ENCODE assay signal across 7 mouse cellular contexts in genomic region chr10:58370559-58370958, GRCm38 (mm10). TPM values are rescaled to one million over a fixed set of nuclear protein-coding genes. Genes with fewer than 3 reads are reported as not detected.
DNase-seq lines count a peak whose midpoint lies in the region; ATAC-seq and TF ChIP-seq lines count a peak whose summit lies in the region.

No protein-coding gene starts in this region.

- no peak for DNase-seq in kidney, adult 11 months
- no peak for DNase-seq in embryonic facial prominence, embryonic 14.5 days (ENCODE audit: low spot score)
- no peak for DNase-seq in gastrocnemius, adult 8-10 months (ENCODE audit: low spot score in 2 of 2)
- DNase-seq in retina, embryonic 14.5 days (ENCODE audit: low spot score), result no peak

- TF ChIP-seq POLR2A in ES-Bruce4 (IDR thresholded peaks at IDR 0.05; ENCODE audit: insufficient read depth, low read length), result no peak

- TF ChIP-seq CTCF in ES-Bruce4 (IDR thresholded peaks at IDR 0.05; ENCODE audit: low read depth, low read length), result no peak

- H3K4me2 ChIP-seq in kidney, embryonic 14.5 days (replicated peaks; ENCODE audit: low read depth, low read length), result no peak overlapping the region
- H3K4me2 ChIP-seq in embryonic facial prominence, embryonic 14.5 days (ENCODE audit: low read depth, low read length), result no peak overlapping the region
- peak overlapping the region; percentile 76 for H3K4me2 ChIP-seq in liver, embryonic 12.5 days

- TF ChIP-seq EP300 in ES-Bruce4 (IDR thresholded peaks at IDR 0.05; ENCODE audit: insufficient read depth, low read depth, low read length), result no peak

- 0 out of 2 replicates have a peak overlapping the region, but pooled peaks have one; percentile 4 for H3K9ac ChIP-seq in kidney, embryonic 14.5 days (ENCODE audit: low read depth, low read length)
- no peak overlapping the region for H3K9ac ChIP-seq in ES-Bruce4 (ENCODE audit: low read depth, poor library complexity, severe bottlenecking)
- no peak overlapping the region for H3K9ac ChIP-seq in embryonic facial prominence, embryonic 14.5 days (ENCODE audit: low read depth, low read length)
- H3K9ac ChIP-seq in liver, embryonic 12.5 days, result peak overlapping the region; percentile 86

- ATAC-seq in kidney, embryonic 14.5 days (ENCODE audit: low FRiP score, low TSS enrichment), result no peak
- ATAC-seq in embryonic facial prominence, embryonic 14.5 days (ENCODE audit: low read depth), result no peak
- peak; percentile 63 for ATAC-seq in liver, embryonic 12.5 days

- no peaks in the 10 kb centered on the region for H3K36me3 ChIP-seq in kidney, embryonic 14.5 days (ENCODE audit: control insufficient read depth, insufficient read depth, low read length)
- no peaks in the 10 kb centered on the region for H3K36me3 ChIP-seq in ES-Bruce4 (ENCODE audit: control insufficient read depth, insufficient read depth, low read length, poor library complexity, severe bottlenecking)
- H3K36me3 ChIP-seq in embryonic facial prominence, embryonic 14.5 days (ENCODE audit: control insufficient read depth, insufficient read depth, low read length), result no peaks in the 10 kb centered on the region; the same call in 1 of the 2 replicates
- H3K36me3 ChIP-seq in liver, embryonic 12.5 days, result peaks cover 22% of the 10 kb centered on the region

- peaks cover 11% of the 10 kb centered on the region for H3K4me1 ChIP-seq in kidney, embryonic 14.5 days (ENCODE audit: control insufficient read depth, insufficient read depth, low read length)
- H3K4me1 ChIP-seq in ES-Bruce4 (ENCODE audit: control insufficient read depth, insufficient read depth, low read length), result peaks cover 3% of the 10 kb centered on the region
- peaks cover 12% of the 10 kb centered on the region; the same call in 1 of the 2 replicates for H3K4me1 ChIP-seq in embryonic facial prominence, embryonic 14.5 days (ENCODE audit: control insufficient read depth, insufficient read depth, low read length)
- H3K4me1 ChIP-seq in liver, embryonic 12.5 days, result peaks cover 91% of the 10 kb centered on the region

- no peaks in the 10 kb centered on the region for H3K9me3 ChIP-seq in kidney, embryonic 14.5 days (ENCODE audit: control insufficient read depth, low read length)
- H3K9me3 ChIP-seq in ES-Bruce4 (replicated peaks; ENCODE audit: control insufficient read depth, insufficient read depth, low read length, poor library complexity, severe bottlenecking), result no peaks in the 10 kb centered on the region
- H3K9me3 ChIP-seq in embryonic facial prominence, embryonic 14.5 days (ENCODE audit: control insufficient read depth, low read length), result no peaks in the 10 kb centered on the region
- no peaks in the 10 kb centered on the region for H3K9me3 ChIP-seq in liver, embryonic 12.5 days (replicated peaks)

- H3K4me3 ChIP-seq in kidney, embryonic 14.5 days (ENCODE audit: low read length), result no peak overlapping the region
- no peak overlapping the region for H3K4me3 ChIP-seq in ES-Bruce4 (ENCODE audit: low read depth, low read length)
- H3K4me3 ChIP-seq in embryonic facial prominence, embryonic 14.5 days (ENCODE audit: low read depth, low read length), result no peak overlapping the region
- H3K4me3 ChIP-seq in liver, embryonic 12.5 days, result peak overlapping the region; percentile 76

- H3K27me3 ChIP-seq in kidney, embryonic 14.5 days (ENCODE audit: control insufficient read depth, insufficient read depth, low read length), result no peaks in the 10 kb centered on the region
- H3K27me3 ChIP-seq in ES-Bruce4 (ENCODE audit: control insufficient read depth, insufficient read depth, low read length, poor library complexity, severe bottlenecking), result no peaks in the 10 kb centered on the region
- no peaks in the 10 kb centered on the region for H3K27me3 ChIP-seq in embryonic facial prominence, embryonic 14.5 days (replicated peaks; ENCODE audit: control insufficient read depth, insufficient read depth, low read length)
- H3K27me3 ChIP-seq in liver, embryonic 12.5 days (replicated peaks), result no peaks in the 10 kb centered on the region

- peak overlapping the region; percentile 47; the same call in 1 of the 2 replicates for H3K27ac ChIP-seq in kidney, embryonic 14.5 days (ENCODE audit: low read depth, low read length)
- H3K27ac ChIP-seq in ES-Bruce4 (ENCODE audit: insufficient read depth, low read length), result peak overlapping the region; percentile 44; the same call in 1 of the 2 replicates
- H3K27ac ChIP-seq in embryonic facial prominence, embryonic 14.5 days (replicated peaks; ENCODE audit: low read depth, low read length), result 0 out of 2 replicates have a peak overlapping the region, but pooled peaks have one; percentile 6
- H3K27ac ChIP-seq in liver, embryonic 12.5 days, result peak overlapping the region; percentile 97

RNA-seq across cellular contexts. Expression of gene Lims1, which starts 47.3 kb away (rescaled TPM):
- 112 and 131 TPM in 2 replicates for polyA plus RNA-seq in kidney, embryonic 14.5 days (2014; fragmentation: Nextera tagmentation; extraction: Ambion mirVana)
- polyA plus RNA-seq in ES-Bruce4 (2011; ENCODE audit: insufficient read depth, insufficient read length, low read depth, missing spikeins), result 58.2 and 58.5 TPM in 2 replicates
- polyA plus RNA-seq in embryonic facial prominence, embryonic 14.5 days (2014; fragmentation: Nextera tagmentation; extraction: Ambion mirVana), result 121 and 135 TPM in 2 replicates
- 112 and 121 TPM in 2 replicates for polyA plus RNA-seq in liver, embryonic 12.5 days (2016; fragmentation: Nextera tagmentation; extraction: Ambion mirVana)
- total RNA-seq in gastrocnemius, adult 8-10 months (2022), result 10 to 100 TPM; 38.1 to 48.6 (median 44.4) TPM

Comparison
In these comparisons a context has a peak if more than half of its experiments do, and no peak if none do; other contexts are left out.
1. H3K27ac ChIP-seq: peak in every context shown above with its lines; median percentile 97 in liver, embryonic 12.5 days; 47 in kidney, embryonic 14.5 days; 44 in ES-Bruce4; 6 in embryonic facial prominence, embryonic 14.5 days.
2. H3K9ac ChIP-seq: peak in kidney, embryonic 14.5 days (single experiment) and liver, embryonic 12.5 days (single experiment); none in ES-Bruce4 (single experiment) and embryonic facial prominence, embryonic 14.5 days (single experiment).